Mouse (Mus musculus) megakaryocyte progenitor cell, adult 5-6 weeks (primary cell): ENCODE measurements around the gene Plpp3. TPM values are rescaled to one million over a fixed set of nuclear protein-coding genes. Genes with fewer than 3 reads are reported as not detected.

Experiments used
- ATAC-seq: replicated peaks from 2 replicates; pipeline ENCODE4 v1.8.0; 2016; ENCODE audit warnings: mild to moderate bottlenecking, moderate TSS enrichment, inconsistent platforms; ENCODE audit not compliant: poor library complexity
- total RNA-seq, 2 experiments: library from RNA; stranded (forward) in 1 of 2; stranded (reverse) in 1 of 2; fragments of 157-497, 149-512 nt in 1 of 2; fragments of 200-1000 nt in 1 of 2; gene quantifications; 2 replicates each; pipeline versions ENCODE4 v1.2.3 to v1.2.4; 2015 to 2017

Gene Plpp3
- total RNA-seq, 2 experiments from 2014 or later = not detected

GRCm38 (mm10) chr4:105215726-105216410, 58.7 kb downstream of the Plpp3 start:
- ATAC-seq = no peak

DNA sequence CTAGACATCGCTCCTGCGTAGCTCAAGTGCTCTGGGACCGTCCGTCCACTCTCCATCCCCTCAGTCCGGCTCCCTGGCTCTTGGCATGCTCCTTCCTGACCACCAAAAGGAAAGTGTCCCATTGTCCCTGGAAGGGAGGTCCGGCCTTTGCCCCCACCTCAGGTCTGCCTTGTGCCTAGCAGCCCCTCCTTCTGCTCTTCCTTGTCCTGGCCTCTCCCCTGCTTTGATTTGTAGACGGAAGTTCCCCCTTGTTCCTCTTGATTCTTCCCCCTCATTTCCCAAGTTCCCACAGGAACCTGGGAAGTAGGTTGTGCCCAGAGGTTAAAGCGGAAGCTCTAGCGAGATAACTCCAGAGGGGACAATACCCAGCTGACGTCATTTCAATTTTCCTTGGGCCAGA, 61.1 kb downstream of the Plpp3 start:
- ATAC-seq = no peak

GRCm38 (mm10) chr4:105219316-105219715, 62.2 kb downstream of the Plpp3 start:
- no peak for ATAC-seq

DNA sequence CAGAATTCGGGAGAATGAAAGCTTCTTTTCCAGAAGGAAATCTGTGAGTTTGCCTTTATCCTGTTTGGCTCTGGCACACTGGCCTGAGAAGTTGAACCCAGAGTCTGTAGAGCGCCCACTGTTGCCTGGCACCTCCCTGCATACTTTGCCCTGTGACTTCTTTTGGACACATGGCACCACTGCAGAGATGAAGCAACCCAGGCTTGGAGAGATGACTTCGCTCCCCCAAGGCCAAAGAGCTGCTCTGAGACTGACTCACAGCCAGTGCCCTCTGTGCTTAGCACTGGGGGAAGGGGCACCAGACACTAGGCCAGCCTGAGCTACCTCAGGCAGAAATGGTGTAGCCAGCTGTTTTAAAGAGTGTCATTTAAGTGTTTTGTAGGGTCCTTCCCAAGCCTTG, 63.7 kb downstream of the Plpp3 start:
- ATAC-seq = no peak

- no peak for ATAC-seq
Measured at GRCm38 (mm10) chr4:105221256-105221840, 64.2 kb downstream of the Plpp3 start.

DNA sequence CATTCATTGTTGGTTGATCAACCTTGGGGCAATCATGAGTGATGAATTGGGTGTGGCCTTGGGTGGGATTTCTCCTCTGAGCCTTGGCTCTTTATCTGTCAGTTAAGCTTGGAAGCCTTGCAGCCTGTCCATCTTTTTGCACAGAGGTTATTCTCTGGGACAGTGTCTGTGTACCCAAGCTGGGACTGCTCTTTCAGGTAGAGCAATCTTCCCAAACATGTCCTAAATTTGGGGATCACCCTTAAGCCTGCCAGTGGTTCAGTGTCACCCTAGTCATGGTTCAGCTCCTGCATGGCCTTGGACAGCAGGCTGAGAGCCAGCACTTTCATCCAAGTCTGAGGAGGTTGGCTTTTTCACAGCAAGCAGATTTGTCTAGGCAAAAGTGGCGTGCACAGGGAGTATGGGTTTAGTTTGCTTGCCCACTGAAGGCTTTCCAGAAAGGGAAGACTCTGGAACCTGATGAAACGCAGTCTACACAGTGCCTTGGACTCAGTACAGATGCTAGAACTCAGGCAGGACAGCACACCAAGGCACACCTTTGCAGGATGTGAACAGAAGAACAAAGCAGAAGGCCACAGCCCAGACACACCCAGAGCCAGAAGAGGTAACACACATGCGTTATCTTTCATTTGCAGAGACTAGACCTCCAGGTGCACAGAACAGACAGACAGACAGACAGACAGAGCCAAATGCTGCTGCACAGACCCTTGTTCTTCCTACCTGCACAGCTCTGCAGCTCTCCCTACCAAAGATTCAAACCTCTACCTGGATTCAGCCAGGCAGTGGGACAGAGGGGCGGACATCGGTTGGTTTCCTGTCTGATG, 66.2 kb downstream of the Plpp3 start:
- ATAC-seq = no peak

GRCm38 (mm10) chr4:105223925-105224300, 66.8 kb downstream of the Plpp3 start:
- ATAC-seq = no peak

GRCm38 (mm10) chr4:105225512-105225911, 68.4 kb downstream of the Plpp3 start:
- ATAC-seq = peak; percentile 96

DNA sequence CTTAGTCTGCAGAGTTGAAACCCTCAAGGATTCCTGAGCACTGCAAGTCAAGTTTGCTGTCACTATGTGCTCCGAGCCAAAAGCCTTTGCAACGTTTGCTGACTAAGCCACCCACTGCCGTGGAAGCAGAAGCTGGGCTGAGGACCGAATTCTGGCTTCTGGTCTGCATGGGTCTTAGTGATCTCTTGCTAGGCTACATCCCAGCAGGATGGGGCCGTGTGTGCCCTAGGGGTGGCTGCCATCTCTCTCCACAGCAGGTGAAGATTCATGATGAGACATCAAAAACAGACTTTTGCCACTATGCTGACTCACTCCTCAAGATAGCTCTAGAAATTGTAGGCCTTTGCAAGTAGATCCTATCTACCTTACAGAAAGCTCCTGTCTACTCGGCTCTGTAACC, 69.2 kb downstream of the Plpp3 start:
- no peak for ATAC-seq

DNA sequence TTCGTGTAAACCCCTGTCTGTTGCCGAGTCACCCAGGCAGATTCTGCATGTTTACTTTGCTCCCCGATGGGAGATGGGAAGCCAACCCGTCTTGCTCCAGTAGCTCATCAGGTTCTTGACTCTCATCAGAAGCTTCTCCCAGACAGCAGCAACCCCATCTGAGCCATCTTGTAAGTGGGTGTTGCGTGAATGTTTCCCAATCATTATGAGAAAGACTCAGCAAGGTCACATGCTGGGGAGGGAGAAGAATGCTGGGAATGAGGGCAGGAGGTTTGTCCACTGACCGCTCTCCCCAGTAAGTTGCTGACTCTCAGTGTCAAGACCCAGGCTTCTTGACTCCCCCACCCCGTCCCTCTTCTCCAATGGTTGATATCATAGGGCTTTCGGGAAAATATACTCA, 73.0 kb downstream of the Plpp3 start:
- no peak for ATAC-seq

DNA sequence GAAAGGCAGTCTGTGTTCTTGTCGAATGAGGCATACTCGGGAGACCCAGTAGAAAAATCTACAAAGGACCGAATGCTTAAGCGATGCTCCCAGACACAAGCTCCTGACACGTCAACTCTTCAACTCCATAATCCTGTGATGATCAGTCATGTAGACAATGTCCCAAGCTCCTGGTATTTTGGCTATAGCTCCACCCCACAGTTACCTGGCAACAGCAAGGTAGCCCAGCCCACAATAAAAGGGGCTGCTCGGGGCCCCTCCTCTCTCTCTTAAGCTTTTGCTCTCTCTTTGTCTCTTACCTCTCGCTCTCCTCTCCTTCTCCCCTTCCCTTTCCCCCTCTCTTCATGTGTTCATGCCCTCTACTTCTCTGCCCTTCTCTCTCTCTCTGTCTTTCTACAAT, 83.1 kb downstream of the Plpp3 start:
- no peak for ATAC-seq

DNA sequence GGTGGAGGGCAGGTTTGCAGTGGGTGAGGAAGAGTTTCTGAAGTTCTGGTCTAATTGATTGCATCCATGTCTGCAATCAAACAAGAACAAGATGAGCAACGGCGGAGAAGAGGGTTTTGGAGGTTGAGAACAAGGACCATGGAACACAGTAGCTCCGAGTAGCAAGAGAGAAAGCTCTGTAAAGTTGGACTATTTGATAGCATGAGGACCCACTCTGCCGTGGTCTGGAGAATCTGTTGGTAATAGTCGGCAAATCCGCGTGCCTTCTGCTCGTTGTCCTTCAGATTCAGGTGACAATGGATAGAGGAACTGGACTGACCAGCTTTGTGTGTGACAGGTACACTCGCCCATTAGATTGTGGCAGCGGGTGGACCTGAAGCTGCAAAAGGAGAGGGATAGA, 87.8 kb downstream of the Plpp3 start:
- no peak for ATAC-seq

- ATAC-seq = peak; percentile 82
Measured at GRCm38 (mm10) chr4:105245479-105245944, 88.4 kb downstream of the Plpp3 start.

DNA sequence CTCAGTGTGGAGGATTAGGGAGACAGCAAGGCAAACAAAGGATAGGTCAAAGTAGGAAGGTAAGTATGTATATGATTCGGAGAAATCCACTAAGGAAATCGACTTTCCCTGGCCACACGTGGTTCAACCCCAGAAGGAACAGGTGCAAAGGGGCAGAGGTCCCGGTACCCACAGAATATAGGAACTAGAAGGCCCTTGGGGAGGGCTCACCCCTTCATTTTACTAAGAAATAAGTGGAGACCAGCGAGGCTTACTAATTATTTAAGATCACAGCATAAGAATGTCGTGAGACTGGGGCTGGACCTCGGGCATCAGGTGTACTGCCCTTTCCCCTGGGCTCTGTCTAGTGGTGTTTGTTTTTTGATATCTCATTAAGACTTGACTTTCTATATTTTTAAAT, 89.2 kb downstream of the Plpp3 start:
- ATAC-seq = no peak

DNA sequence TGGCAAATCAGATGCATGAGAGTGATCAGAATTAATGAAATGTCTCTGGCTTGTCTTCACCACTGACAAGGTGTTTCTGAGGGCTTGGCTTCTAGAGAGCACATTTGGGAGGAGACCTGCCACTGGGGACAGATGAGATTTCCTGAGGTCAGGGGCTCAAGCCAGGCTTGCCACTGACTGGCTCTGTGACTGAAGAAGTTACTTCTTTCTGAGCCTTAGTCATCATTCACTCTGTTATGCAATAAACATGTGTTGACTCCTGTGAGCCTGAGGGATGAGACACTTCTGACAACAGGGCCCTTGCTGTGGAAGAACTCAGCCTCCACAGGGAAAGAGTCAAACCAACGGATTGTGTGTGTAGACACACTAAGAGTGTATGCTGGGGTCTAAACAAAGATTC, 91.0 kb downstream of the Plpp3 start:
- no peak for ATAC-seq

- no peak for ATAC-seq
Measured at GRCm38 (mm10) chr4:105249283-105249682, 92.1 kb downstream of the Plpp3 start.

- ATAC-seq = no peak
Measured at GRCm38 (mm10) chr4:105250946-105251345, 93.8 kb downstream of the Plpp3 start.

DNA sequence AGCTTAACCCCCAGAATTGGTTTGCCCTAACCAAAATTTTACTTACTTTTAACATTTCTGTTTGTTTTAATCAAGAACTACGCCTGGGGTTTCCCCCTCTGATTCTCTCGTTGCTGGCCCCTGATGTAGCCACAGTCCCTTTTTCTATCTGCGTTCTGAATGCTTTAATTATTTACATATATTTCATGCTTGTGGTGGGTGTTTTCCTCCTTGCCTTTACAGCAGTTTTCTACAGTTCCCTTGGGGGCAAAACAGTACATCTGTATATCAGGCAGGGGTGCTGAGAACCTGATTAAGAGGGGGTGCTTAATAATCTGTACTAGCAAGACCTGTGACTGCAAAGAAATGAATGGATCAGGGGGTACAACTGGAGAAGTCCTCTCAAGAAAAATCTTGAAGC, 94.9 kb downstream of the Plpp3 start:
- ATAC-seq = no peak

DNA sequence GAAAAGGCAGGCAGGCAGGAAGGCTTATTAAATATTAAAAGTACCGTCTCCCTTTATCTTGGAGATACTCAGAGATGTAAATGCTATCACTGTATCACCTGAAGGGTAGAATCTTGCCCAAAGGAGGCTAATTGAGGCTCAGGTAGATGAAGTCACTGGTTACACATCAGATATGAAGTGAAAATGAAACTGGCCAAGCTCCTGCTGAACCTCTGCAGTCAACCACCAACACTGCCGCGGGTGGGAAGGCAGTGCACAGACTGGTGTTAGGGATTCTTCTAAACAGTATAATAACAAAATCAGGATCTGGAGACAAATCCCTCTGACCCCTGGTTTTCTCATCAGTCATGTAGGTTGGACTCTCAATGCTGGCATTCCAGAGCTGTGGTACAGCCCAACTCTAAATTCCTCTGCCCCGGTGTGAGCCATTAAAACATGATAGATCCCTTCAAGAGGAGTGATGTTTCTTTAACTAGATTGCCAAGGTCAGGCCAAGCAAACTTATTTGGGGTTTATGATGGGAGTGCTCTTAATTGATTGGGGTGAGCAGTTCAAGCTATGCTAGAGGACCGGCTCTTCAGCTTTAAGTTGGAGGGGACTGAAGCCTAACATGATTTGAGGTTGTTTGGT, 95.5 kb downstream of the Plpp3 start:
- ATAC-seq = no peak

- no peak for ATAC-seq
Measured at GRCm38 (mm10) chr4:105253453-105254341, 96.5 kb downstream of the Plpp3 start.
